Mouse (Mus musculus): Measurements from ENCODE around the gene 1700025G04Rik.

The 1700025G04Rik gene

GRCm38 (mm10) chr1:152028718-152029117 lies 61.2 kb downstream of the 1700025G04Rik start:
- no peak for DNase-seq

GRCm38 (mm10) chr1:152026762-152027161 lies 63.2 kb downstream of the 1700025G04Rik start:
- DNase-seq: no peak

DNA sequence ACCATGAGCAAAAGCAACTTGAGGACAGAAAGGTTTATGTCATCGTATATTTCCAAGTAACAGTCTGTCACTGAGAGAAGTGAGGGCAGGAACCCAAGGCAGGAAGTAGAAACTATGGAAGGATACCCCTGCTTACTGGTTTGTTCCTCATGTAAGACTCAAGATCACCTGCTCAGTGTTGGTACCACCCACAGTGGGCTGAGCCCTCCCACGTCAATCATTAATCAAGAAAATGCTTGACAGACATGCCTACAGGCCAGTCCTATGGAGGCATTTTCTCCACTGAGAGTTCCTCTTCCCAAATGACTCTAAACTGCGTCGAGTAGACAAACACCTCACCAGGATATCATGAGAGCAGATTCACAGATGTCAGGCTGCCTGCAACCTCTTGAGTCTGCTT lies 64.6 kb downstream of the 1700025G04Rik start:
- DNase-seq: no peak

- DNase-seq: no peak
These were observed 65.7 kb downstream of the 1700025G04Rik start for GRCm38 (mm10) chr1:152024019-152024787.

DNA sequence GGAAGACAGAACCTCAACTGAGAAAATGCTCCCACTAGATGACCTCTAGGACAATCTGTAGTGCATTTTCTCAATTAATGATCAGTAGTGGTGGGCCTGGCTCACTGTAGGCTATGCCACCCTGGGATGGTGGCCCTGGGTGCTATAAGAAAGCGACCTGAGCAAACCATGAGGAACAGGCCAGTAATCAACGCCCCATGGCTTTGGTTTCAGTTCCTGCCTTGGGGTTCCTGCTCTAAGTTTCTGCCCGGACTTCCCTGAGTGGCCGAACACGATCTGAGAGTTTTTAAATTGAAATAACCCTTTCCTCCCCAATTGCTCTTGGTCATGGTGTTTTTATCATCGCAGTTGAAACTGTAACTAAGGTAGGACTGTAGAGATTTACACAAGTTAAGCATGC lies 69.1 kb downstream of the 1700025G04Rik start:
- no peak for DNase-seq

DNA sequence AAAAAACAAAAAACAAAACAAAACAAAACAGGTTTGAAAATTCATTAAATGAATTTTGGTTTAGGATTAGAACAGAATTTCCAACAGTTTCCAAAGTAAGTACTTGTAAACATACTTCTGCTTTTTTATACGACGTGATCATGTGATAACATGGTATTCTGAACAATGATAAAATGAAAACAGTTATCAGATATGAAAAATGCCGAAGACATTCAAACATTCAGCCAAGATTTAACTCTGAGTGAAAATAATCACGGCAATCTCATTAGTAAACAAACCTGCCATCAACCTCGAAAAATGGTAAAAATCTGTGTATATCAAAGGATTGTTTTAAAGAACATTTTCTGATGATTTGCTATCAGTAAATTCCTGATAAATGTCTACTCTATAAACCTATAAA lies 69.9 kb downstream of the 1700025G04Rik start:
- DNase-seq: no peak

- peak; percentile 47 to 66 for DNase-seq
These were observed 70.7 kb downstream of the 1700025G04Rik start for GRCm38 (mm10) chr1:152019196-152019595.

DNA sequence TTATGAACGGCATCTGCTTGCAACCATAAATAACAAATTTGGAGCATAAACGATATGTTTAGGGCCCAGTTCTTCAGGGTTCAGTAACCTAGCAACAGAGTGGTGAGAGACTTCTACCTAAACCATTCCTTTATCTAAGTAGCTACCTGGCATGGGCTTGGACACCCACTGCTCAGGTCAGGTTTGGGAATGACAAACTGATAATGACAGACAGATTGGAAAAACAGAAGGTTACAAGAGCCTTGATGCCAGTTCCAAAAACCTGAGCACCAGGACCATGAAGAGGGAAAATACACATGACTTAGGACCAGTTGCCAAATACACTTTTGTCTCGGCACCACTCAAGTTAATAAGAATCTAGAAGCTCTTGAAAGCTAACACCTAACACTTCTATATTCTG lies 71.6 kb downstream of the 1700025G04Rik start:
- DNase-seq: no peak

DNA sequence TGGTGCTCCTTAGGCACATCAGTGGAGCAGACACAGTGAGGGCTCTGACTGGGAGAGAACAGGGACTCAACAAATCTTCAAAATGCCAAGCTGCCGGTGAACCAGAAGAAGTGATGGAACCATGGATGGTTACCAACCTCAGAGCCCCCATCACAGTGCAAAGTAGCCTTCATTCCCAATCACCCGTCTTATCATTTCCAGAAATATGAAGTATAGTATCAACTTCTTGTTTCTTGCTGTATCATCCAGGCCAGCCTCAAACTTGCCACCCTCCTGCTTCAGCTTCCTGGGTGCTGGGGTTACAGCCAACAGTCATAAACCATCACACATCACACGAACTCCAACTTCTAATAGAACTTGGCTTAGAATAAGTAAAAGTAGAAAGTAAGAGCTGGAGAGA lies 73.3 kb downstream of the 1700025G04Rik start:
- DNase-seq: no peak

DNA sequence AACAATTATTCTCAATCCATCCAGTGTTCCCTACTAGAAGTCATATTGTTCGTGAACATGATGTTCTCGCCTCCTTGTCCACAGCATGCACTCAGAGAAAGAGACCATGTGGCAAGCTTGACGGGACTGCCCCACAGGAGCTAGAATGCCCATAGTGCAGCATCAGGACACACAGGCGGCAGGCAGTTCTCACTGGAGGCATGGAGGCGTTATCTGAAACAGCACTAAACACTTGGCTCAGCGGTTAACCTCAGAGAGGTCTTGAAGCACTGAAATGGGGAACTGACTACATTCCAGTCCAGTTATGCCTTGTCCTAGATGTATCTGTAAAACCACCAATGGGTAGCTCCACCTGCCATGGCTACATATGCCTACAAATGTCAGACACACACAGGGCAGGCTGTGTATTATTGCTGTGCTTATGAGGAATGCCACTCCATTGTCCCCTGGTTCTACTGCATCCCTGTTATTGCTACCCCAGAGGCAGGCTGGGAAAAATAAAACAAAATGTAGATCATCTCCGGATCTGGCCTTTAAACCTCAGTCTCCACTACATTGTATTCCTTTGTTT lies 74.3 kb downstream of the 1700025G04Rik start:
- no peak for DNase-seq

DNA sequence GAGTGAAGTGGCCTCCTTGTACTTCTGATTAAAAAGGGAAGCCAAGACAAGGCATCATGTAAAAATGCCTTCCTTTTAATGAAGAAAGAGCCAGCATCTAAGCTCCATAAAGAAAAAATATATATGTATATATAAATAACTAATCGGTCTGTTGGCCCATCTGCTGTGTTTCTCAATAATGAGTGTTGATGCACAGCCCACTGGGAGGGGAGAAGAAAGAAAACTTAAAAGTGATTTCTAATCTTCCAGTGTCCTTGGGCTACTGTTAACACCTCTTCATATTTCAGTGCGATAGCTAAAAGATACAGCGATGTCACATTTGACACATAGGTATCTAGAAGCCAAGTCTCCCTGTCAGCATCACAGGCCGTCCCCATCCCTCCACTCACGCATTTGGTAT lies 78.2 kb downstream of the 1700025G04Rik start:
- DNase-seq: no peak

GRCm38 (mm10) chr1:152010251-152010980 lies 79.5 kb downstream of the 1700025G04Rik start:
- DNase-seq: no peak

GRCm38 (mm10) chr1:152008473-152008991 lies 81.4 kb downstream of the 1700025G04Rik start:
- DNase-seq: no peak

GRCm38 (mm10) chr1:152006529-152006928 lies 83.4 kb downstream of the 1700025G04Rik start:
- no peak for DNase-seq

DNA sequence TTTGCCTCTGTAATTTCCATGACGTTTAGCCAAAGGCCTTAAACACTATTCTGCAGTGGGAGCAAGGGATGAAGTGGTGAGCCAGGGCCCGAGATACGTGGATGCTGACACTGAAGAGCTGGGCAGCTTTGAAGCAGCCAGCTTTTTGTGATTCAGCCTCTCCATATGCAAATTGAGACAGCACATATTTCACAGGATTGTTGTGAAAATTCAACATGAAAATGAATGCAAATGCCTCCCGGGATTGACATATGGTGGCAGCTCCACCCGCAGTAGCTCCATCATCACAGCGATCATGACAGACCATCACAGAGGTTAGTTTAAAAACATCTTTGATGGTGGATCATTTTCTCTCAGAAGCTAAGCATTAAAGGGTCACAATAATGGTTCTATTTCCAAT lies 85.4 kb downstream of the 1700025G04Rik start:
- no peak for DNase-seq

DNA sequence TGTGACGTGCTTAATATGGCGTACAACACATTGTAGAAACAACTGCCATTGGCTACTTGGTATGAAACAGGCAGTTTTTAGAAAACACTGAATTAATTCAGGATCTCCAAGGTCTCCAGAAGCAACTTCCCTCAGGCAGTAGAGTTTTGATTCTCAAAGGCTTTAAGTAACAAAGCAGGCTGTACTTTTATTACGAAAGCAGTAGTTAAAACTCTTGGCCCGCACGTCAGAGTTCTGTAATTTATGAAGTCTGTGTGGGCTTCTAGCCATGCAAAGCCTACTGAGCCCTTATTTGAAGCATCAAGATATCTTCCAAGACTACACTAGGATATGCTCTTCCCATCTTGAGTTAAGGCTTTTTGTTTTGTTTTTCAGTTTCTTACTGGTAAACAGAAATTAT lies 89.5 kb downstream of the 1700025G04Rik start:
- DNase-seq: no peak

GRCm38 (mm10) chr1:151999424-151999842 lies 90.5 kb downstream of the 1700025G04Rik start:
- no peak for DNase-seq

DNA sequence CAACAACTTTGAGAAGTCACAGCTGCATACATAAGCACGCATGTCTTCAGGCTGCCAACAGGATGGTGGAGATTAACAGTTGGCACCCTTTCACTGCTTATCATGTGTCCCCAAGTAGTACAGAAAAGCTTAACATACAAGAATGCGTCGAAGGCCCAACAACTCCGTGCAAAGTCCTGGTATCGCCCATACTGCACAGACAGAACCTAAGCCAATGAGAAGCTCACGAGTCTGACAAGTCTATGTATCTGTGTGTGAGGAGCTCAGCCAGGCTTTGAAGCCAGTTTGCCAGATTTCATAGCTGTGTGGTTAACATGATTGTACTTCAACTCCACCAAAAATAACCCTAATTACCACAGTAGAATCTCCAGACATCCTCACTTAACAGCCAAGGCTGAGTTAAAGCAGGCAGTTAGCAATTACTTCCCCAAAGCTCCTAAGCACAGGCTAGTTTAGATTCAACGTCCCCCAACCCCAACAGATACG lies 91.2 kb downstream of the 1700025G04Rik start:
- DNase-seq: no peak

DNA sequence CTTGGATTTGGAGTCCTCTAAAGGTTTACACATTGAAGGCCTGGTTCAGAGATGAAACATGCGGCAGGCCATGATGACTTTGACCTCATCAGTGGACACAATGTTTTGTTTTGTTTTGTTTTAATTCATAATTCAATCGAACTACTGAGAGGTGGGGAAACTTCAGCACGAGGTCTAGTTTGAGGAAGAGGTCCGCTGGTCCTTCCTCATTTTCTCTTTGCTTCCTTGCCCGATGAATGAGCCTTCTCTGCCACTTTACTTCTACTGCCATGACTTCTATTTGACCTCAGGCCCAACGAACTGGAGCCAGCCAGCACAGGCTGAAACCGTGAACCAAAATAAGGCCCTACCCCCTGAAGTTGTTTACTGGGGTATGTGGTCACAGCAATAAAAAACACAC lies 92.3 kb downstream of the 1700025G04Rik start:
- DNase-seq: no peak

- DNase-seq: no peak
These were observed 93.8 kb downstream of the 1700025G04Rik start for GRCm38 (mm10) chr1:151995948-151996697.

GRCm38 (mm10) chr1:151994271-151994670 lies 95.7 kb downstream of the 1700025G04Rik start:
- no peak for DNase-seq

GRCm38 (mm10) chr1:151991505-151991904 lies 98.4 kb downstream of the 1700025G04Rik start:
- DNase-seq: no peak

- DNase-seq: no peak
These were observed 99.3 kb downstream of the 1700025G04Rik start for GRCm38 (mm10) chr1:151990615-151991014.
